Mouse (Mus musculus): ENCODE results near the gene Hydin. TPM values are rescaled to one million over a fixed set of nuclear protein-coding genes. Genes with fewer than 3 reads are reported as not detected.
A peak's percentile ranks its signal among the peaks of the same experiment; 100 is the strongest.

Hydin gene
- polyA plus RNA-seq, 1 experiment from 2014 or later, result 0.26 TPM

DNA sequence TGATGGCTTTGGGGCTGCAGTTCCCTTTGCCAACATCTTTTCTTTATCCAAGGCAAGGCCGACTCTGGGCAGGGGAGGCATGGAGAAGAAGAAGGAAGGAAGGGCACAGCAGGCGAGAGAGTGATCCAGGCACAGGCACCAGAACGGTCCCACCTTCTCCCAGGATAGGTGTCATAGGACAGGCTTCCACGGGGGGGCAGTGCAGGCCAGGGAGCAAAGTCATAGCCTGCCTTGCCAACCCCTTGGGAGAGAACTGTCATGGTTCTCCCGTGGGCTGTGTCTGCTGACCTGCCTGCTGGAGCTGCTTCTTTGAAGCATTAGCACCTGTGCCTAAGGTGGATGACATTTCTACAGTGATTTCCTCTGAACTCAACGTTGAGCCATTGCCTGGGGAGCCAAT, 379.3 kb downstream of the Hydin start:
- Histone ChIP-seq H3K4me3 (replicated peaks) (no peak overlapping the region), H3K27me3 (no peaks in the 10 kb centered on the region), H3K9ac (replicated peaks) (no peak overlapping the region), H3K4me2 (replicated peaks) (no peak overlapping the region), H3K4me1 (replicated peaks) (no peaks in the 10 kb centered on the region), H3K27ac (no peak overlapping the region), H3K36me3 (peaks cover 54% of the 10 kb centered on the region), H3K9me3 (no peaks in the 10 kb centered on the region)
- ATAC-seq, result peak; percentile 48; the same call in 1 of the 2 replicates
- WGBS, result 43% methylated on average over 6 of the region's 6 CpGs

DNA sequence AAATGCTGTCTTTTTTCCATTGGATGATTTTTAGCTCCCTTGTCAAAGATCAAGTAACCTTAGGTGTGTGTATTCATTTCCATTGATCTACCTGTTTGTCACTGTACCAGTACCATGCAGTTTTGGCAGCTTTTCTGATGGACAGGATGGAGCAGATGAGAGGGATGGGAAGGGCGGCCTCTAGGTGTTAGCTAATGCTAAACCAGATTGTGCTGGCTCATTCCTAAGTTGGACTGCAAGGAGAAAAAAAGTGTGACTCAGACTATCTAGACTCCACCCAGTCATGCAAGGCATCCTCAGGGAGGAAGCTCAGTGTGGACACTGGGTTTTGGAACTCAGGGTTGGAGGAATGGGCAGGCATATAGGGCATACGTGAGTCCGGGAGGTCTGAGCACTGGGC, 381.8 kb downstream of the Hydin start:
- 97% methylated on average over 3 of the region's 3 CpGs for WGBS
- H3K9ac ChIP-seq (replicated peaks), result no peak overlapping the region
- no peak overlapping the region for H3K4me2 ChIP-seq (replicated peaks)
- H3K4me1 ChIP-seq (replicated peaks), result no peaks in the 10 kb centered on the region
- H3K27me3 ChIP-seq, result no peaks in the 10 kb centered on the region
- ATAC-seq, result no peak
- no peaks in the 10 kb centered on the region for H3K9me3 ChIP-seq
- H3K36me3 ChIP-seq, result peaks cover 57% of the 10 kb centered on the region
- H3K4me3 ChIP-seq (replicated peaks), result no peak overlapping the region
- H3K27ac ChIP-seq, result no peak overlapping the region

DNA sequence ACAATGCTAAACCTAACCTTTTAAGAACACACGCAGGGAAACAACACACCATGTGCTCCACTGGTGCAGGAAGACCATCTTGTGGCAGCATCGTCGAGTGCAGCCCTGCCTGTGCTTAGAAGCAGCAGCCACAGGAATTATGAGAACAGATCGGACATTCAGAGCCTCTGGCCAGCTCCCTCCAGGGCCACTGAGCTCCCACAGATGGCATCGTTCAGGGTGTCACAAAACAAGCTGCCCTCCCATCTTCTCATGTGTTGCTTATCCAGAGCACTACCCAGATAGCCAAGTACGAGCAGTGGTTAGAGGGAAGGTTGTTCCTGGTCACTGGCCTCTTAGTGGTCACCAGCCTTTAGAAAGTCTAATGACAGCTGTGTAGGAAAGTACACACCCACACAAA, 382.5 kb downstream of the Hydin start:
- 93% methylated on average over 6 of the region's 6 CpGs for WGBS
- peaks cover 60% of the 10 kb centered on the region for H3K36me3 ChIP-seq
- no peak for ATAC-seq

DNA sequence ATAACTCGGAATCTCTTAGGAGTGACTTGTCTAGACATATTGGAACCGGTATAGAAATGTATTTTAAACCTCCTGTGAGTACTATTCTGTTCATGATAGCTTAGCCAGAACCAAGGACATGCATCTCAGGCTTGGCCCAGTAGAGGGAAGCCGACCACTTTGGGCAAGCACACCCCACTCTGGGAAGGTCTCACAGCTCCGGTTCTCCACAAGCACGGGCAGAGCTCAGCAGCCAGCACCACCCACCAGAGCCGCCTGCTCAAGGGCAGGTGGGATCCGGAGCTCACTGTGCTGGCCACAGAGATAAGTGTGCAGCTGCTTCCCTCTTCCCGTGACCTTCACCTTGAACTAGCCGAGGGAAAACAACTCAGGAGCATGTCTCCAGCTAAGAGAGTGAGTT, 384.1 kb downstream of the Hydin start:
- Histone ChIP-seq H3K36me3 (peaks cover 49% of the 10 kb centered on the region), H3K4me3 (replicated peaks) (no peak overlapping the region), H3K9ac (replicated peaks) (no peak overlapping the region), H3K4me1 (replicated peaks) (peaks cover 12% of the 10 kb centered on the region; the same call in 1 of the 2 replicates), H3K9me3 (no peaks in the 10 kb centered on the region), H3K4me2 (replicated peaks) (no peak overlapping the region), H3K27ac (no peak overlapping the region), H3K27me3 (no peaks in the 10 kb centered on the region)
- ATAC-seq, result no peak
- WGBS, result 91% methylated on average over 9 of the region's 9 CpGs

More for the DNA sequence above, 382.5 kb downstream of the Hydin start:
- H3K27ac ChIP-seq, result no peak overlapping the region
- 0 out of 2 replicates have a peak, but pooled peaks cover 2% of the 10 kb centered on the region for H3K4me1 ChIP-seq (replicated peaks)
- no peak overlapping the region for H3K4me2 ChIP-seq (replicated peaks)
- H3K9ac ChIP-seq (replicated peaks), result no peak overlapping the region
- no peaks in the 10 kb centered on the region for H3K27me3 ChIP-seq
- H3K9me3 ChIP-seq, result no peaks in the 10 kb centered on the region
- no peak overlapping the region for H3K4me3 ChIP-seq (replicated peaks)

DNA sequence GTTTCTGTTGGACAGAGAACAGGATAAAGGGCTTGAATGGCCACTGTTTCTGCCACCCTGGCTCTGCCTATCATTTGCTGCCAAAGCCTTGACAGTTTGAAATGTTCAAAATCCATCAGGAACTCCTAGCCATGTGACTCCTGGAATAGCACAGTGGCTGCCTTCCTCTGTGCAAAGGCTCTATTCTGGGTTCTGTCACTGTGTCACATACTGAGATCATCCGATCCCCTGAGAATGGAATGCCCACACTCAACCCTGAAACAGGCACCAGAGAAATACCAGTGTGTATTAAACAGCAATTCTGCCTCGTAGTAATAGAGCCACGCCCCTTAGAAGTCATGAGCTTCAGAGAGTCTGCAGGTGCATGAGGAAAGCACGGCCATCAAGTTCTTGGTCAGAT, 385.1 kb downstream of the Hydin start:
- Histone ChIP-seq H3K27me3 (no peaks in the 10 kb centered on the region), H3K4me2 (replicated peaks) (no peak overlapping the region), H3K9ac (replicated peaks) (no peak overlapping the region), H3K4me3 (replicated peaks) (no peak overlapping the region), H3K9me3 (no peaks in the 10 kb centered on the region), H3K36me3 (peaks cover 48% of the 10 kb centered on the region), H3K4me1 (replicated peaks) (peaks cover 12% of the 10 kb centered on the region; the same call in 1 of the 2 replicates), H3K27ac (no peak overlapping the region)
- WGBS, result 91% methylated on average over 4 of the region's 4 CpGs
- no peak for ATAC-seq

DNA sequence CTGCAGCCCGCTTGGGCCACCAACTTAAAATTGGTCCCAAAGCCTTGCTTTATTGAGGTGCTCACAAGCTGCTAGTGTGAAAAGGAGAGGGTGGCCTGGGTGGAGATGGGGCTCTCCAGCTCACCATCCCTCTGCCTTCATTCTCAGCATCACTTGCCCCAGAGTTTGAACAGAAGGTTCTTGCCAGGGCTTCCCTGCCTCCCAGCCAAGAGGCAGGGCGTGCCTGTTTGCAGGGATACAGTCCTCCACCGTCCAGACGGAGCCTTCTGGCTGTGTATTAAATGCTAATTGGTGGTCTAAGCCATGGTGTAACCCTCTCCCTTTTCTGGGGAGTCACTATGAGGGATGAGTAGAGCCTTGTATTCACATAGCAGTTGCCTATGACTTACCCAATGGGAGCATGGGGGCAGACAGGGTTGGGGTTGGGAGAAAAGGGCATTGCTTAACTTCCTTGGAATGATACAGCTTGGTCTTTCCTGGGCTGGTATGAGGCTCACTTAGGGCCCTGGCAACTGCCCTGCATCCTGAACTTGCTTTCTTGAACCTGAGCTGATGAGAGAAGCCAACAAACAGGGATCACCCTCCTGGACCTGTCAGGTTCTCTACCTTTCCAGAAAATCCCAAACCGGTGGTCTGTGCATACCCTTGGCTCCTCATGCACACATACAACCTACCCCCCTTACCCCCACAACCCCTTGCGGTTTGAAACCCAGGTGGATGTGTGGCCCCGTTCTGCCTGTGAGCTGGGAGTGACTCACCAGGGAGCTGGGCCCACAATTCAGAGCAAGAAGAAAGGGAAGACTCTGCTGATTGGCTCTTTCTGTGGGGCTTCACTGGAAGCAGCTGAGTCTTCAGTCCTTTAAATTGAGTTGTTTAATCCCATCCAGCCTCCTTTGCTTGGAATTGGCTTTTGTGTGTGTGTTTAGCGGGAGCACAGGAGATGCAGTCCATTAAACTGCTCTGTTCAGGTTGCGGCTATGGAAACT, 387.6 kb downstream of the Hydin start:
- Histone ChIP-seq H3K4me2 (replicated peaks) (no peak overlapping the region), H3K4me1 (replicated peaks) (peaks cover 12% of the 10 kb centered on the region; the same call in 1 of the 2 replicates), H3K9me3 (no peaks in the 10 kb centered on the region), H3K27ac (peak overlapping the region; percentile 35), H3K4me3 (replicated peaks) (no peak overlapping the region), H3K9ac (replicated peaks) (no peak overlapping the region), H3K27me3 (no peaks in the 10 kb centered on the region), H3K36me3 (peaks cover 56% of the 10 kb centered on the region)
- no peak for ATAC-seq
- 57% methylated on average over 9 of the region's 9 CpGs for WGBS

DNA sequence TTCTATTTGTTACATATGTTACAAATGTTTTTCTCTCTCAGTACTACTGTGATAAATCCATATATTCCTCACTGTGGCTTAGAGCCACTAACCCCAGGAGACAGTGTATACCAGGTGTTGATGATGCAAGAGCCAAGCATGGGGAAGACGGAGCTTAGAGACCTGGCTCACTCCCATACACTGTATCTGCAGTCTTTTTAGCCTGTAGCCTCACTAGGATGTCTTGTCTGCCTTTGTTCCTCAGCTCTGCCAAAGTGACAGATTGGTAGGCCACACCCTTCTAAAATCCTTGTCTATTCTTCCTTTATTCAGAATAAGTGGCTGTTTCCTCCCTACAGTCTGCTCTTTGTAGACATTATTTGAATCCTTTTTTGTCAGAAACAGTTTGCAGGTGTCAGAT, 389.1 kb downstream of the Hydin start:
- Histone ChIP-seq H3K9me3 (no peaks in the 10 kb centered on the region), H3K27ac (no peak overlapping the region), H3K36me3 (peaks cover 51% of the 10 kb centered on the region), H3K4me1 (replicated peaks) (peaks cover 12% of the 10 kb centered on the region; the same call in 1 of the 2 replicates), H3K4me3 (replicated peaks) (no peak overlapping the region), H3K4me2 (replicated peaks) (no peak overlapping the region), H3K9ac (replicated peaks) (no peak overlapping the region), H3K27me3 (no peaks in the 10 kb centered on the region)
- 90% methylated on average over 1 of the region's 1 CpGs for WGBS
- ATAC-seq, result no peak

DNA sequence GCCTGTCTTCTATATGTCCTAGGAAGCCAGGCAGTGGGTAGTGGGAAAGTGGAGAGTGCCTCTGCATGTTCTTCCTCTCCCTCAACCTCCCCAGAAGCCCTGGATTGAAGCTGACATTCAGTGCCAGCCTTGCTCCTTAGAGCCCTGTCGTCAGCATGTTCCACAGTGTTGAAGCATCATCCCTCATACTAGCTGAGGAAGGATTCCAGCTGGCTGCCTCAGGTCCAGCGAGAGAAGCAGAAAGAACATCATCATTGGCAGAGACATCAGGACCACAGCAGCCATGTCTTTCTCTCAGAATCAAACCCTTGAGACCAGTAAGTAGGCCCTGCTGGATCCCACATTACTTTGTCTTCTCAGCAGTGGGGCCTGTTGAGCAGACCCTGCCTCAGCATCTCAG, 390.9 kb downstream of the Hydin start:
- no peaks in the 10 kb centered on the region for H3K27me3 ChIP-seq
- no peak overlapping the region for H3K9ac ChIP-seq (replicated peaks)
- no peak for ATAC-seq
- 95% methylated on average over 2 of the region's 2 CpGs for WGBS
- H3K4me2 ChIP-seq (replicated peaks), result no peak overlapping the region
- no peaks in the 10 kb centered on the region for H3K9me3 ChIP-seq
- peaks cover 43% of the 10 kb centered on the region for H3K36me3 ChIP-seq
- no peak overlapping the region for H3K4me3 ChIP-seq (replicated peaks)
- H3K27ac ChIP-seq, result no peak overlapping the region
- H3K4me1 ChIP-seq (replicated peaks), result peaks cover 12% of the 10 kb centered on the region; the same call in 1 of the 2 replicates

Small RNA genes within 50 kb of the gene (microRNA-seq; reads per million reads assigned to microRNA genes)
- gene Gm44489 (not detected), gene Gm47306 (not detected)

Other genes starting within 250 kb of the Hydin start
- not detected in 2 replicates for gene Chst4, start 227.2 kb upstream of the Hydin start, polyA plus RNA-seq (2015; fragmentation: Nextera tagmentation; extraction: Ambion mirVana)
- gene Zfp612, start 187.2 kb upstream of the Hydin start, polyA plus RNA-seq (2015; fragmentation: Nextera tagmentation; extraction: Ambion mirVana), result 19.8 and 20.3 TPM in 2 replicates
- not detected in 2 replicates for gene Gm21964, start 165.8 kb upstream of the Hydin start, polyA plus RNA-seq (2015; fragmentation: Nextera tagmentation; extraction: Ambion mirVana)
- not detected in 2 replicates for gene Gm17720, start 164.2 kb upstream of the Hydin start, polyA plus RNA-seq (2015; fragmentation: Nextera tagmentation; extraction: Ambion mirVana)
- gene Calb2, start 98.8 kb upstream of the Hydin start, polyA plus RNA-seq (2015; fragmentation: Nextera tagmentation; extraction: Ambion mirVana), result 39.6 and 57.6 TPM in 2 replicates
- 12.8 and 14.6 TPM in 2 replicates for gene Cmtr2, start 51.3 kb upstream of the Hydin start, polyA plus RNA-seq (2015; fragmentation: Nextera tagmentation; extraction: Ambion mirVana)

All from midbrain, embryonic 13.5 days (tissue).